Mouse (Mus musculus): ENCODE data around the gene Carmil2.
A peak's percentile ranks its signal among the peaks of the same experiment; 100 is the strongest.

Gene Carmil2

GRCm38 (mm10) chr8:105695080-105695780 is 9.2 kb downstream of the Carmil2 start:
- DNase-seq (ENCODE audit: low spot score in 2 of 2), result no peak

- no peak for DNase-seq (ENCODE audit: low spot score in 2 of 2)
These were observed 11.2 kb downstream of the Carmil2 start for GRCm38 (mm10) chr8:105697196-105697780.

GRCm38 (mm10) chr8:105698734-105699133 is 12.7 kb downstream of the Carmil2 start:
- DNase-seq (ENCODE audit: low spot score in 2 of 2), result no peak

GRCm38 (mm10) chr8:105699488-105700215 is 13.6 kb downstream of the Carmil2 start:
- DNase-seq (ENCODE audit: low spot score in 2 of 2), result no peak

GRCm38 (mm10) chr8:105700566-105700965 is 14.5 kb downstream of the Carmil2 start:
- no peak for DNase-seq (ENCODE audit: low spot score in 2 of 2)

GRCm38 (mm10) chr8:105700966-105701824 is 15.1 kb downstream of the Carmil2 start, which contains the start of the genes Acd and Pard6a:
Acd (minus strand) TSS chr8:105701102.
Pard6a (plus strand) TSS chr8:105701148.
- peak; percentile 88 to 94 for DNase-seq (ENCODE audit: low spot score in 2 of 2)

GRCm38 (mm10) chr8:105702001-105702401 is 15.9 kb downstream of the Carmil2 start:
- DNase-seq (ENCODE audit: low spot score in 2 of 2), result no peak

- no peak for DNase-seq (ENCODE audit: low spot score in 2 of 2)
These were observed 16.8 kb downstream of the Carmil2 start for GRCm38 (mm10) chr8:105702731-105703415.

- DNase-seq (ENCODE audit: low spot score in 2 of 2), result no peak
These were observed 18.2 kb downstream of the Carmil2 start for GRCm38 (mm10) chr8:105704146-105704812.

GRCm38 (mm10) chr8:105704955-105705354 is 18.9 kb downstream of the Carmil2 start:
- DNase-seq (ENCODE audit: low spot score in 2 of 2), result no peak

GRCm38 (mm10) chr8:105706426-105706825 is 20.4 kb downstream of the Carmil2 start:
- DNase-seq (ENCODE audit: low spot score in 2 of 2), result no peak

GRCm38 (mm10) chr8:105707498-105708403 is 21.7 kb downstream of the Carmil2 start, which contains the start of the genes 4933405L10Rik and Enkd1:
4933405L10Rik (plus strand) TSS chr8:105707655.
Enkd1 (minus strand) TSS chr8:105708210.
- peak; percentile 80 to 85 for DNase-seq (ENCODE audit: low spot score in 2 of 2)

GRCm38 (mm10) chr8:105708675-105709074 is 22.6 kb downstream of the Carmil2 start:
- no peak for DNase-seq (ENCODE audit: low spot score in 2 of 2)

GRCm38 (mm10) chr8:105709317-105709716 is 23.2 kb downstream of the Carmil2 start:
- no peak for DNase-seq (ENCODE audit: low spot score in 2 of 2)

GRCm38 (mm10) chr8:105712286-105712685 is 26.2 kb downstream of the Carmil2 start:
- no peak for DNase-seq (ENCODE audit: low spot score in 2 of 2)

GRCm38 (mm10) chr8:105714139-105714538 is 28.1 kb downstream of the Carmil2 start:
- DNase-seq (ENCODE audit: low spot score in 2 of 2), result peak in 1 of 2 experiments; percentile 78

GRCm38 (mm10) chr8:105715042-105715441 is 29.0 kb downstream of the Carmil2 start:
- no peak for DNase-seq (ENCODE audit: low spot score in 2 of 2)

- DNase-seq (ENCODE audit: low spot score in 2 of 2), result no peak
These were observed 30.4 kb downstream of the Carmil2 start for GRCm38 (mm10) chr8:105716302-105716945.

GRCm38 (mm10) chr8:105719637-105720036 is 33.6 kb downstream of the Carmil2 start:
- DNase-seq (ENCODE audit: low spot score in 2 of 2), result no peak
